Mouse (Mus musculus) stomach, postnatal 0 days (tissue): ENCODE data around the gene Gas7. TPM values are rescaled to one million over a fixed set of nuclear protein-coding genes. Genes with fewer than 3 reads are reported as not detected.

Experiments used
- ATAC-seq: fragments of 200-750 bp; cut with Nextera tagmentation; 2 replicates; pipeline ENCODE4 v1.8.0; 2017; ENCODE audit not compliant: low FRiP score, low TSS enrichment
- DNase-seq: peaks from one replicate; pipeline ENCODE4 v3.0.0-alpha.2; 2016; ENCODE audit warnings: low spot score
- H3K27ac ChIP-seq: fragments of 300-500 bp; sonication (generic); replicated peaks from 2 replicates; pipeline ENCODE4 v1.5.1; 2014; ENCODE audit warnings: mild to moderate bottlenecking, control low read depth
- H3K27me3 ChIP-seq: fragments of 300-500 bp; sonication (generic); 2 replicates; pipeline ENCODE4 v1.6.1; 2014; ENCODE audit warnings: low read length; ENCODE audit not compliant: control insufficient read depth, insufficient read depth
- H3K36me3 ChIP-seq: fragments of 300-500 bp; sonication (generic); 2 replicates; pipeline ENCODE4 v1.6.1; 2014; ENCODE audit warnings: low read length, mixed read lengths; ENCODE audit not compliant: control insufficient read depth, insufficient read depth
- H3K4me1 ChIP-seq: fragments of 300-500 bp; sonication (generic); replicated peaks from 2 replicates; pipeline ENCODE4 v1.6.1; 2014; ENCODE audit warnings: antibody characterized with exemption; ENCODE audit not compliant: control insufficient read depth, insufficient read depth
- H3K4me2 ChIP-seq: fragments of 300-500 bp; sonication (generic); replicated peaks from 2 replicates; pipeline ENCODE4 v1.6.1; 2014; ENCODE audit warnings: low read depth, mild to moderate bottlenecking, control low read depth, moderate library complexity
- H3K4me3 ChIP-seq: fragments of 300-500 bp; sonication (generic); 2 replicates; pipeline ENCODE4 v1.5.1; 2014; ENCODE audit warnings: low read depth, low read length, control low read depth
- H3K9ac ChIP-seq: fragments of 300-500 bp; sonication (generic); 2 replicates; pipeline ENCODE4 v1.6.1; 2014; ENCODE audit warnings: mild to moderate bottlenecking, low read length, control low read depth, mixed read lengths
- H3K9me3 ChIP-seq: fragments of 300-500 bp; sonication (generic); 2 replicates; pipeline ENCODE4 v1.6.1; 2016; ENCODE audit warnings: low read length; ENCODE audit not compliant: control insufficient read depth
- CTCF ChIP-seq: IDR thresholded peaks from 2 replicates; pipeline ENCODE4 v1.5.1; 2016; ENCODE audit warnings: antibody characterized with exemption, low read depth, mild to moderate bottlenecking, moderate library complexity
- EP300 ChIP-seq: optimal IDR thresholded peaks from 2 replicates; pipeline ENCODE3; 2016; ENCODE audit warnings: antibody characterized with exemption
- WGBS: fragments of 180-500 bp; shearing (Covaris S2); extraction: QIAGEN DNeasy Blood & Tissue Kit; methylation state at CpG from one replicate; pipeline ENCODE4 v1.1.7; 2014; 5-methylcytosine and 5-hydroxymethylcytosine counted together
- polyA plus RNA-seq: library from polyadenylated mRNA; unstranded; fragments of >200 nt; fragmentation: Nextera tagmentation; extraction: Ambion mirVana; gene quantifications from 2 replicates; pipeline ENCODE4 v1.2.1, GENCODE M21; 2015

Gas7 gene
- polyA plus RNA-seq, 1 experiment from 2014 or later: 18.3 TPM

- ATAC-seq (no peak), DNase-seq (no peak)
- no peaks in the 10 kb centered on the region for H3K9me3 ChIP-seq
- no peaks in the 10 kb centered on the region for H3K27me3 ChIP-seq
- no peak overlapping the region for H3K9ac ChIP-seq
- no peak for TF ChIP-seq EP300
- TF ChIP-seq CTCF: no peak
- no peaks in the 10 kb centered on the region for H3K36me3 ChIP-seq
- no peak overlapping the region for H3K4me2 ChIP-seq
- H3K4me3 ChIP-seq: no peak overlapping the region
- H3K4me1 ChIP-seq: no peaks in the 10 kb centered on the region; the same call in 1 of the 2 replicates
- WGBS: 60% methylated on average over 5 of the region's 5 CpGs
- H3K27ac ChIP-seq: no peak overlapping the region
Measured at GRCm38 (mm10) chr11:67566704-67567103, 111.5 kb downstream of the Gas7 start.

- H3K27me3 ChIP-seq: no peaks in the 10 kb centered on the region
- 71% methylated on average over 5 of the region's 5 CpGs for WGBS
- H3K4me3 ChIP-seq: no peak overlapping the region
- H3K9me3 ChIP-seq: no peaks in the 10 kb centered on the region
- no peak overlapping the region for H3K9ac ChIP-seq
- DNase-seq (no peak), ATAC-seq (no peak)
- H3K36me3 ChIP-seq: no peaks in the 10 kb centered on the region
- no peak overlapping the region for H3K4me2 ChIP-seq
- no peak overlapping the region for H3K27ac ChIP-seq
- no peaks in the 10 kb centered on the region; the same call in 1 of the 2 replicates for H3K4me1 ChIP-seq
- TF ChIP-seq EP300 (no peak), CTCF (no peak)
Measured at GRCm38 (mm10) chr11:67567184-67567583, 111.9 kb downstream of the Gas7 start.

- DNase-seq (no peak), ATAC-seq (no peak)
- Histone ChIP-seq H3K9me3 (no peaks in the 10 kb centered on the region), H3K4me2 (no peak overlapping the region), H3K4me3 (no peak overlapping the region), H3K9ac (no peak overlapping the region), H3K27ac (no peak overlapping the region), H3K36me3 (no peaks in the 10 kb centered on the region), H3K4me1 (no peaks in the 10 kb centered on the region; the same call in 1 of the 2 replicates), H3K27me3 (no peaks in the 10 kb centered on the region)
- 96% methylated on average over 4 of the region's 4 CpGs for WGBS
- TF ChIP-seq CTCF (no peak), EP300 (no peak)
Measured at GRCm38 (mm10) chr11:67567991-67568390, 112.8 kb downstream of the Gas7 start.

- Histone ChIP-seq H3K4me3 (no peak overlapping the region), H3K9ac (no peak overlapping the region), H3K27ac (no peak overlapping the region), H3K36me3 (no peaks in the 10 kb centered on the region), H3K27me3 (no peaks in the 10 kb centered on the region), H3K9me3 (no peaks in the 10 kb centered on the region), H3K4me1 (no peaks in the 10 kb centered on the region; the same call in 1 of the 2 replicates), H3K4me2 (no peak overlapping the region)
- TF ChIP-seq EP300: no peak
- TF ChIP-seq CTCF: no peak
- ATAC-seq (no peak), DNase-seq (no peak)
- 44% methylated on average over 5 of the region's 5 CpGs for WGBS
Measured at GRCm38 (mm10) chr11:67568815-67569214, 113.6 kb downstream of the Gas7 start.

GRCm38 (mm10) chr11:67570947-67571346 is 115.7 kb downstream of the Gas7 start:
- H3K4me2 ChIP-seq: no peak overlapping the region
- H3K4me1 ChIP-seq: no peaks in the 10 kb centered on the region; the same call in none of the 2 replicates
- no peaks in the 10 kb centered on the region for H3K9me3 ChIP-seq
- H3K27me3 ChIP-seq: no peaks in the 10 kb centered on the region
- H3K9ac ChIP-seq: no peak overlapping the region
- TF ChIP-seq EP300 (no peak), CTCF (no peak)
- peak; percentile 65; the same call in 1 of the 2 replicates for ATAC-seq
- WGBS: 52% methylated on average over 8 of the region's 8 CpGs
- H3K36me3 ChIP-seq: no peaks in the 10 kb centered on the region
- no peak overlapping the region for H3K4me3 ChIP-seq
- H3K27ac ChIP-seq: 0 out of 2 replicates have a peak overlapping the region, but pooled peaks have one; percentile 13
- peak; percentile 20 for DNase-seq

- ATAC-seq (no peak), DNase-seq (no peak)
- H3K9ac ChIP-seq: no peak overlapping the region
- no peak overlapping the region for H3K4me2 ChIP-seq
- no peaks in the 10 kb centered on the region; the same call in 1 of the 2 replicates for H3K4me1 ChIP-seq
- H3K27ac ChIP-seq: no peak overlapping the region
- 76% methylated on average over 5 of the region's 5 CpGs for whole genome bisulfite sequencing
- TF ChIP-seq EP300 (no peak), CTCF (peak; percentile 32)
- H3K4me3 ChIP-seq: no peak overlapping the region
- no peaks in the 10 kb centered on the region for H3K27me3 ChIP-seq
- H3K9me3 ChIP-seq: no peaks in the 10 kb centered on the region
- H3K36me3 ChIP-seq: no peaks in the 10 kb centered on the region
Measured at GRCm38 (mm10) chr11:67574344-67574743, 119.1 kb downstream of the Gas7 start.
